Mouse (Mus musculus) hindlimb bud, embryonic 11.5 days (tissue): ENCODE measurements at regions not wholly inside any gene's neighbourhood (a gene's known extent, or its start where the extent isn't known, plus 50 kb on each side); places are given as distances from the start of the nearest gene placed in this dataset.

Experiments used
- DNase-seq: peaks from one replicate; pipeline ENCODE4 v3.0.0-alpha.2; 2012; ENCODE audit warnings: low read depth, low spot score; ENCODE audit errors: extremely low spot score

DNA sequence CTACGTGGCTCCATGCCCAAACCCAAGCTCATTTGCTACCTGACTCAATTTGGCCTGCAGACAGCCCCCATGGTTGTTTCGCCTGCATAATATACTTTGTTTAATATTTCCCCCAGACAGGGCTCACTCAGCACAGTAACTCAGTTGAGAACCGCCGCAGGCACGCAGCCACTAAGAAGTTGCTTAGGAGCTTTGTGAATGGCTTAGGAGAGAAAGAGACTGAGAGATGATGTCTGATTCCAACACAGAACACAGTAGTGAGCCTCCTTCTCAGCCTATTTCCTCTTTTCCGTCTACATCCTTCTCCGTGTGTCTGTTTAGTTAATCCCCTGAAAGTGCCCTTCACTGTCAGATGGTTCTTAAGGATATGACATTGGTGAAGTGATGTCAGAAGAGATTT, 429.9 kb downstream of the Tmem182 start:
- no peak for DNase-seq

DNA sequence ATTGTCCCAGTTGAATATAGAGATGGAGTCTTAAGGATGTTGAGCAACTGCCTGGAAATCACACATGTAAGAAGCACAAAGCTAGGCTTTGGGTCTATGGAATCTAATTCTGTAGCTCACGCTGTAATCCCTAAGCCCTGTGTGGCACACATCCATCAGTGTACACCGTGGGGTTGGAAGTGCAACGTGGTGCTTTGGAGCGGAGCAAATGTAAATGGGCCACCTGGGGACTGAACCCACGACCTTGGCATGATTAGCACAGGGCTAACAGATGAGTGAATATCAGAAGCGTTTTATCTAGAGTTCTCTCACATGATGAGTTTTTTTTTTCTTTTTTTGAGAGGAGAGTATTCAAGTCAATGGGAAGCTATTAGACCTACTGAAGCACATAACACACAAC, 437.6 kb downstream of the Tmem182 start:
- DNase-seq = no peak

DNA sequence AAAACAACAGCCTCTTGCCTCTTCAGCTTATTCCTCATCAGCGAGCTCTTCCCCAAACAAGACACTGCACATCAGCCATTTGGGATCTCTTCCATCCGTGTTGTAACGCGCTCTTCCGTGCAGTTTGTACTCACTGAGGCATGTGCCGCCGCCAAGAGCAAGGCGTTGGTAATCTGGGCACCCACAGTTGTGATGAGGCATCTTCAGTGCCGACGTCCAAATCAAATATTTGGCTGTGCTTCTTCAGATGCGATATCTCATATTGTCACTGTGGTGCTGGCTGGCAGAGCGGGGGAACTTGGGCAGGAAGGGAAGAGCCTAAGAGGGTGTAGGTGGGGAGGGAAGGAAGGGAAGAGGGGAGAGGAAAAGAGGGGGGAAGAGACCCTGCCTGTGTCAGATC, 439.2 kb downstream of the Tmem182 start:
- DNase-seq = no peak

DNA sequence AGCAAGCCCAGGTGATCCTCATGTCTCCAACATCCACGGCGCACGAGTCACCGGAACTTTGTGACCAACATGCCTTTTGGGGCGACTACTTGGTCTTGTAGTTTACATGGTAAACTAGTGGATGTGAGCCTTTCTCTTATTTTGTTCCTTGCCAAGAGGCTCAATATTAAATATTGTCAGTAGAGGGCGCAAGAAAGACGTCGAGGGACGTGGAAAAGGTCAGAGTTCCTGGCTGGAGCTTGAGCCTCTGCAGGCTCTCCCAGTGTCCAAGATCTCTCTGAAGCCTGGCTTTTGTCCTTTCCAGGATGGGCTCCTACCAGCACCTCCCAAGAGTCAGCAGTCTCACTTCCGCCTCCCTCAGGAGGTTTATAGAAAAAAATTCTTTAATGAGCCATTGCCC, 458.8 kb downstream of the Tmem182 start:
- no peak for DNase-seq

DNA sequence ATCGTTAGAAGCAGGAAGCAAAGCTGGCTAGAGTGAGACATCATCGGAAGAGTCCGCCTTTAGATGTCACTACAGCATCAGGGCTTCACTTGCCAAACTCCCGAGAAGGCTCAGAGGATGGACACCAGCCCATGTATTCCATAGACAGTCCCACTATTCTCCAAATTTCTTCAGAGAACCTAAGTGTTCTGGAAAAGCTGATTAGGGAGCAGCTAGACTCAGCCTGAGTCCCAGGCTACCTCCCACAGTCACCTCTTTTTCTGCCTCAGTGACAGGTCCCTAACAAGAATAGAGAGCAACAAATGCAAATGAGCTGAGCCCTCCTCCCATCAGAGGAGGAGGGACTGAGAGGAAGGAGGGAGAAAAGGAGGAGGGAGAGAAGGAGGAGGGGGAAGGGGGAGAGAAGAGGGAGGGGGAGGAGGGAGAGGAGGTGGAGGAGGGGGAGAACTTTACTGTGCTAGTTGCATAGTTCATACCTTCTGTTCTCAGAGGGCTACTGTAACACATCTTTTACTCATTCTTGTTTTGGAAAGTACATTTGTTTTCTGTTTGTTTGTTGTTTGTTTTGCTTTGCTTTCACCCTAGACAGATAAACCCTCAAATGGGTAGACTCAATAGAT, 465.8 kb downstream of the Tmem182 start:
- no peak for DNase-seq

DNA sequence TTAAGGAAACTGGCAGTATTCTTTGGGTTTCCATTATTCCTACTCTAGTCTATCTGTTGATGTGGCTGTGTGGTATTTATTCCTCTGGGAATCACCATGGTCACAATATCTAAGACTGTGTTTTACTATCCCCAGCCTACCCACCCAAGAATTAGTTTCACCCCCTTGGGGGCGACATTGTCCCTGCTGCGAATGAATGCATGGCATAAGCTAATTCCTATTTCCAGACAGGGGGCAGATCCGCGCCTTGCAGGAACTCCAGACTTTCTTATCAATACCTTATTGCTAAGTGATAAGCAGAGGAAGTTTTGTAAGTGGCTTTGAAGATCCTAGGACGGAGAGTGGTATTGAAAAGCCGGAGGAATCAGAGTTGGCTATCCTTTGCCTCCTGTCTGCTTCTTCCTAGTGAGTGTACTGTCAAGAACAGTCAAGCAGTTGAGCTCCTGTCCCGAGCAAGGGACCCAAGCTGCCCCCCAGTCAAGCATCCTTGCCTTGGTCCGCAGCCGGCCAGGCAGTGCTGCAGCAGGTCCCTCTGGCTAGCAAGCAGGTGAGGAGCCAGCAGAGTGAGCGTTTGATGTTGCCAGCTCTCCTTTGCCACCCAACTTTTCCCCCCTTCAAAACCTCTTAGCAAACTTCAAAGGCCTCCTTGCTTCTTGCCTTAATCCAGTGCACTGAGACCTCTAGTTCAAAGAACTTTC, 469.3 kb downstream of the Tmem182 start:
- DNase-seq = no peak

DNA sequence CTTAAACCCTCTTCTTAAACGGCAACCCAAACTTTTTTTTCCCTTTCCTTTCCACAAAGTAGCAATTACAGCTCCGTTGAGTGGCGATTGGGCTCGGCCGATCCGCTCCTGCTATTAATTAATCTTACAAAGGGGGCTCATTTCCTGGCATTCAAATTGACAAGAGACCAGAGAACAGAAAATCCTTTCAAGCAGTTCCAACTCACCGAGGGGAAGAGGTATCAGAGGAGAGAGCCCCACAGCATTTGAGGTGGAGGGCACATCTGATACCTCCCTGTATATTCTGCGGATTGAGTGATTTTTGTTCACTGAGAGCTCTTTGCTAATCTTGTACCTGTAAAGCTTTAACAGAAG, 469.8 kb downstream of the Tmem182 start:
- no peak for DNase-seq

DNA sequence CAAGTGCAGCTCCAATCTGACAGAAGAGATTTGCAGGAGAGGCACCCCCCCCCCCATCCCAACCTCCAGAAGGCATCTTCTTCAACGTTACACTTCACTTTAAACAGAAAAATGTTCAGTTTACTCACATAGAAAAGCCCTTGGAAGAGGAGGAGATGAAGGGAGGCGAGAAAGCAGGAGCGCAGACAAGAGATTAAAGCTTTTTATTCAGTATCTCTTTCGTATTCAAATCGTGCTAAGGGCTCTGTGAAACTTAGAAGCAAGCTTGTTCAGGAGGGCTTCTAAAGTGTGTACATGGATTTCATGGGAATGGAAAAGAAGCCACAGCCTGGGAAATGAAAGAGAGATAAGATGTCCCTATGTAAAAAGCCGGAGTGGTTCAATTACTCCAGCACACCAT, 470.2 kb downstream of the Tmem182 start:
- no peak for DNase-seq

DNA sequence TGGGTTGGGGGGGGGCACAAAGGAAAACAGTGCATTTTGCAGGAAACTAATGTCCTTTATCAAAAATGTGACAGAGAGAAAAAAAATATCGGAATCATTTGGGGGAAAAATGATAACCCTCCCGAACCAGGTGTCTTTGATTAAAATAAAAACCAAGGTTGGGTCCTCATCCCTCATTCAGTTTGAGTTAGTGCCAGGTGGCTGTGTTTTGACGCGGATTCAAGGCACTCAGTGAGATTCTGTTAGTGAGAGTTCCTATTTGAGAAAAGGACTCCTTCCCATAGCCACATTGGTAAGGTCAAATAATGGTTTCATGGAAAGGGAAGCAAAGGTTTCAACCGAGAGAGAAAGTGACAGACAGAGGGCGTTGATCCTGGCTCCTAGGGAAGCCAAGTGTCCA, 470.9 kb downstream of the Tmem182 start:
- DNase-seq = no peak

DNA sequence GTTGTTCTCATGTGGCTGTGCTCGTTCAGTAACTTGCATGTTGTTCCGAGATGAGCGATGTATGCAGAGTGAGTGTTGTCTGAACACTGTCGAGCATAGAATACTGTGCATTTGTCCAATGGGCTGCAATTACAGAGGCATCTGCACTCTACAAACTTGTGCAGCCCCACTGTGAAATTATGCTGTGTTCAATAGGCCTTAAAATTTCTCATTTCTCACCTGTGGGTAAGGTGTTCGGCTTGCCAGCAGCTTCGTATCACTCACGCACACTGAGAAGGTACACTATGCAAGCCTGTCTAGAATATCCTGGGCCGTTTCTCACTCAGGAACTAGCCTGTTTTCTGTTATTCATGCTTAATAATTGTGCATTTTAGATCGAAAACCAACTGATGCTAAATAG, 479.8 kb downstream of the Tmem182 start:
- no peak for DNase-seq

DNA sequence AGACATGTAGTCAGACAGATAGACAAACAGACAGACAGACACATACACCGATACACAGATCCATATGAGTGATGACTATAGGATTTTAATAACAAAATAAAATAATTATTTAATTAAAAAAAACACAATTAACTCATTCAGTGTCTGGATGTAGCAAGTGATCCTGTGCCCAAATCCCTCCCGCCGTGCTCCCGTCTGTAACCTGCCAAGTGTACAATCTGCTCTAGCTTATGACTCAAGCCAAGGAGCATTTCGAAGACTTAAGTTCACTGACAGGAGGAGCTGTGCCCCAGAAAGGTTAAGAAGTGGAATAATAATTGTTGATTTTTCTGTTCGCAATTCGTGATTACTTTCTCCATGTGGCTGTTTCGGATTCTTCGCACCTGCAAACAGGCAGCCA, 480.8 kb downstream of the Tmem182 start:
- DNase-seq = no peak

DNA sequence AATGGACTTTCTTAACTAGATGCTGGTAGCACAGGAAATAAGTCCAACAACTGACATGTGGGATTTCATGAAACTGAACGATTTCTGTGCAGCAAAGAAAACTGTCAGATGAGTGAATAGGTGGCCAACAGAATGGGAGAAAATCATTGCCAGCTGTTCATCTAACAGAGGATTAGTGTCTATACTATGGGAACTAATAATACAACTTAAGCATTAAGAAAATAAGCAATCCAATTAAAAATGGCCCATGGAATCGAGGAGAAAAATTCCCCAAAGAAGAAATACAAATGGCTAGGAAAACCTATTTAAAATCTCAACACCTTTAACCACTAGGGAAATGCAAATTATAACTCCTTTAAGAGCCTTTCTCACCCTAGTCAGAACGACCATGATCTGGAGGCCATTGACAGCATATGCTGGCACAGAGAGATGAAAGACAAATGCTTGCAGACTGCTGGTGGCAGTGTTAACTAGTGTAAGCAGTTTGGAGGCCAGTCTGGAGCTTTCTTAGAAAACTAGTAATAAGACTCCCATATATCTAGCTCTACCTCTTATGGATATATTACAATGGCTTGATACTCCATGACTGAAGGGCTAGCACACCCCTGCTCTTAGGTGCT, 521.6 kb downstream of the Tmem182 start:
- peak; percentile 33 for DNase-seq

DNA sequence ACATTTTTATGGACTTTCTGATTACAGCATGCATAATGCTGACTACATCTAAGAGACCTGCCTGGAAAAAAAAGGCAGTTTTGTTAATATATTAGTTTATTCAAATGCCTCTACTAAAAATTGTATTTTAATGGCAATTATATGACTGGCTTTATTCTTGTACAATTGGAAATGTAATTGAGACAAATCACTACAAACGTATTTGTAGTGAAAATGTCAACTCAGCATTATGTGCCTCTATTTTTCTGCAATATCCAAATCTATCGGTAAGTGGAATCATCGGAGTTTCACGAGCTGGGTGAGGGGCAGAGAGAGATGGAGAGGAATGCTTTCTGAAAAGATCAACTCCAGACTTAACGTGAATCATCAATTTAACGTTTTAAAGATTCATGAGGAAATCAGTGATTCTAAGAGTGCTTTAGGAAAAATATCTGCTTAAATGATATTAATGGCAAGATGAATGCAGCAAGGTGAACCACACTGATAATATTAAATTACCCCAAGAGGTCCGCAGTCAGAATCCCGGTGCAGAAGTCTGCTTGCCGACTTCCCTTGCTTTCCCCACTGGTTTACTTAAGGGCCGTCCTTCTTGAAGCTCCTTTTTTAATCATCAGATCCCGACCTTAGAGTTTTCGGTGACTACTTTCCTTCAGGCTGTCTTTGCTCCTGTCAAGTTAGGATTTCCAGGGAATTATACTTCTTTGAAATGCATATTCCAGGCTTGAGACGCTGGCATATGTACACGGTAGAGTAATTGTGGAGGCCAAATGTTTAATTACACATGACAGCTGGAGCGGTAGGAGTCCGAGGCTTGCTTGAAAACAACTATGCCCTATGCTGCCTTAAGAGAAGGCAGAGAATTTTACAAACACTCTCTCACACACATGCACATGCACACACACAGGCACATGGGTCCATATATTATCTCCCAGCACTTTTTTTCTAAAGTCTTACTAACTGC, 544.7 kb downstream of the Tmem182 start:
- no peak for DNase-seq

DNA sequence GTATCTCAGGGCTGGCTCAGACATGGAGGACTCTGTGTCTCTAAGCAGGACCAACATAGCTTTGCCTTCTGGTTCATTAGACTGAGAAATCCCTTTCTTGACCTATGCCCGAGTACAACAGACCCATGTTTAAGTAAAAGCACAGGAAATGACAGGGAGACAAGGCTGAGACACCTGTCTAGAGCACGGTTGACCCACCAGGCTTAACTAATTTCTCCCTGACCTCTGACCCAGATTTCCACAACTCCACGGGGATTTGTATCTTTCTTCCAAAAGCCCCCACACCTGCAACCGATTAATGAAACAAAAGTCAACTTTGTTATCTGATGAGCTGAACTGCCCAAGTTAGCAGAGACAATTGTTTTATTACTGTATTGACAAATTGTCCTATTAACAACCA, 553.7 kb downstream of the Tmem182 start:
- DNase-seq = peak; percentile 41

DNA sequence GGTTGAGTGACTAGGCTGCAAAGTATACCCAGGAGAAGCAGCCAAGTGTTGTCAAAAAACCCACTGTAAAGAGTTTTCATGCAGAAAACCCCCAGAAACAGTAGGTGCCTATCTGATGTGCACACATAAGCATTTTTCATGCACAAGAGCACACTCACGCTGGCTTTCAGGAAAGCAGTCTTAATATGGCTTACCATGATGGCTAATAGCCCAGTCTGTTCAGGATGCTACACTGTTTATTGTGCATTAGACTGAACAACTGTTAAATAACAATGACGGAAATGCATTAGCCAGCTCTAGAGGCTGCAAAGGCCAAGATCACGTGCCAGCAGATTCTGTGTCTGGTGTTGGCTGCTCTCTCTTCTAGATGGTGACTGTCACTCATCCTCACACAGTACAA, 556.1 kb downstream of the Tmem182 start:
- DNase-seq = no peak

DNA sequence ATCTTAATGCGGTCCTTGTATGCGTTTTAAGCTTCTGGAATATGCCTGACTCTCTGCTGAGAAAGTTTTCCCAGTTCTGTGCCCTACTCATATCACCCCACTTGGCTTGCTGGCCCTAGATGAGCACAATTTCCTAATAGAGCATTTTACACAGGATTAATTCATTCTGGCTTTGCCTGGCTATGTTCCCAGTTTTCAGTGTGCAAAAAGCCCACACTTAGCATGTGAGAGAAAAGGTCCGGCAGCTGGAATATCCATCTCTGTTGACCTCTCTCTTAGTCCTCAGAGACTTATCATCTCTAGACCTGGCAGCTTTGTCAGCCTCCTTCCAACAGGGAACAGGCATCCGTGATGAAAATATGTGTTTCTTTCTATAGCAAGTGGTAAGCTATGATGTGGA, 574.6 kb downstream of the Tmem182 start:
- no peak for DNase-seq

DNA sequence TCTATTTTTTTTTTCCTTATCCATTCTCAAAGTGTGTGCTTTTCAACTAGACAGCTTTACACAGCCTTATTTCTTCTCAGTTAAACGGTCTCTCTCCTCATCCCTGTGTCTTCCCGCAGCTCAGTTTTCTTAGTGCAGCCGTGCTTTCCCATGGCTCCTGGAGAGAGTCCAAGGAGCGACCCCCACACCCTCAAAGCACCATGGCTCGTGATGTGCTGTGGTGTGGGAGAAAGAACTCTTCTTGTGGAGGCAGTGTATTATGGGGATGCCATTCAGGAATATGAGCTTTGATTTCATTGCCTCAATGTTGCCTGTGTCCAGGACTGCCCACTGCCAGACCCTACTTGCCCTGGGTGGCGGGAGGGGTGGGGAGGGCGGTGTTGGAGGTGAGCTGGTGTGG, 576.1 kb downstream of the Tmem182 start:
- DNase-seq = no peak

DNA sequence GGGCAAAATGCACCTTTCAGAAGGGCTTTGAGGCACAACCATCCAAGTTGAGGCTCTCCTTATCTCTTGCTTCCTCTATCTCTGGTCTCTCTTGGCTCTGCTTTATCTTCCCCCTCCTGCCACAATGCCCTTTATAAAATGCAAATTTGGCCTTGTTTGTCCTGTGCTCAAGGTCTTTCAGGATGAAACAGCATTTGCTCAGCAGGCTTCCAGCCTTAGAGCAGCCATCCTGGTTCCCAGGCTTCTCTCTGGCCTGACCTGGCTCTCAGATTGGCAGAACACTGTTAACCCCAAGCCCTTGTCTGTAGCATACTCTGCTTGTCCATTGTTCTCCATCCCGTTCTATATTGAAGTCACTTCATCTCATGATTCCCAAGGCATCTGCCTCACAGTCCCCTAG, 579.3 kb downstream of the Tmem182 start:
- no peak for DNase-seq

DNA sequence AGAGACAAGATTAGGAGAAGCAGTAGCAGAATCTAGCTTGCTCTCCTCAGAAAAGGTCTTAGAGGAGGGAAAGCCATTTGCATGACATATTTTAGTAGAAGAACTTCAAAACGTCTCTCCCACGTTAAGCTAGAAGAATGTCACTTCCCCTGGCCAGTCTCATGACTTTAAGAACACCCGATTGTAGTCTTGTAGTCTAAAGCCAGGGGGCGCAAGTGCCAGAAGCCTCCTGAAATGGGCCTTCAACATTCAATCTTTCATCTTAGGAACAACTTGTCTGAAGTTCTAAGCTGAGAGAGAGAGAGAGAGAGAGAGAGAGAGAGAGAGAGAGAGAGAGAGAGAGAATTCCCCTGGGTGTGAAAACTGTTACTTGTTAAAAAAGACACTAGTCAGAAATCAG, 581.0 kb downstream of the Tmem182 start:
- DNase-seq = no peak

DNA sequence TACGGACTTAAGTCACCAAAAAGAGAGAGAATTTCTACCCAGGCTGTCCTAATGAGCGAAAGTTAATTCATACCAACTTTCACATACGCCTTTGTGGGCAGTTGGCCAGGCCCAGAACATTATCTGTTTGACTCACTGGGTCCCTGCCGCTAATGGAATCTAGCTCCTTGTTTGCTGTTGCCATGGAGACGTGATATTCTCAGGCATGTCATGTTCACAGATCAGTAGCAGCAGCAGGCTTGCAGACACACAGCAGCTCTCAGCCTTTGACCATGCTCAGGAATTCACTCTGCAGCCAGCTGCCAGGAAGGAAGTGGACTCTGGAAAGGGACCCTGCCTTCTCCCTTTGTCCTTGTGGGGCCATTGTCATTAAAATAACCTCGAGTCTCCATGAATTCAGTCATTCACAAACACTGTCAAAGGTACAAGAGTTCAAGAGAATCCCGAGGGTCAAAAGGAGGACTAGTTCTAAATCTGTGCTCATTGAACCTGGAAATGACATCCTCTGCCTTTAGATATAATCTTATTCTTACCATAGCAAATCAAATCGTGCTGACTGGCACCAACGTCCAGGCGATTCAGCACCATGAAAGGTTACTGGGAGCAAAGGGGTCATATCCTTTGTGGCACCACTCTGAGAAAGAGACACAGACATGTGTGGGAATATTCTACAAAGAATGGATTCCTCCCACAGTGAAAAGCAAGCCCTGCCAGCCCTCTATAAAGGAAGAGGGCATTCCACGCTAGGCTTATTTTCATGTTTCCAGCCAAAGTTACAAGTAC, 584.9 kb downstream of the Tmem182 start:
- peak; percentile 64 for DNase-seq

DNA sequence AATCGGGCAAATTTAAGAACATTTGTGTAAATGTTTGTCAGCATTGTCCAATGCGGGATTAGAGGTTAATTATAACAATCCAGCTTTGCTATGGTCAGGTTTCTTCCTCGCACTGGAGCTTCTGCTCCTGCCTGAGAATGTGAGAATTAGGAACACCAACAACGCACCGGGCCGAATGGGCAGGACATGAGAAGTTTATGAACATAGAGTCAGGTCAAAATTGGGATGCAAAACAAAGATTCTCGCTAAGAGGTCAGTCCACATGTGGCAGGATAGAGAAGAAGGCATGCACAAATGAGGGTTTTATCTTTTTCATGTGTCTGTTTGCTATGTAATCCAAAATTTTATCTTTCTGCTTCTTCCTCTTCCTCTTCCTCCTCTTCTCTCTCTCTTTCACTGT, 585.7 kb downstream of the Tmem182 start:
- no peak for DNase-seq
